Mouse (Mus musculus): ENCODE measurements around the gene Clcn2.
A peak's percentile ranks its signal among the peaks of the same experiment; 100 is the strongest.

Gene Clcn2

GRCm38 (mm10) chr16:20717181-20717977 lies at the start of gene Clcn2, which contains the start of gene Polr2h:
Gene Clcn2, minus strand, starts transcription at chr16:20717746.
Gene Polr2h, plus strand, starts transcription at chr16:20717665.
- DNase-seq (ENCODE audit: low spot score in 2 of 2): peak; percentile 98

GRCm38 (mm10) chr16:20765244-20765643 lies 47.7 kb upstream of the Clcn2 start:
- DNase-seq (ENCODE audit: low spot score in 2 of 2): peak in 1 of 2 experiments; percentile 18

- peak in 1 of 2 experiments; percentile 31 for DNase-seq (ENCODE audit: low spot score in 2 of 2)
Measured at GRCm38 (mm10) chr16:20761681-20762080, 44.1 kb upstream of the Clcn2 start.

GRCm38 (mm10) chr16:20757385-20757784 lies 39.8 kb upstream of the Clcn2 start:
- DNase-seq (ENCODE audit: low spot score in 2 of 2): no peak

- DNase-seq (ENCODE audit: low spot score in 2 of 2): no peak
Measured at GRCm38 (mm10) chr16:20756052-20756451, 38.5 kb upstream of the Clcn2 start.

GRCm38 (mm10) chr16:20750518-20750917 lies 33.0 kb upstream of the Clcn2 start:
- no peak for DNase-seq (ENCODE audit: low spot score in 2 of 2)

GRCm38 (mm10) chr16:20746641-20747040 lies 29.1 kb upstream of the Clcn2 start:
- DNase-seq (ENCODE audit: low spot score in 2 of 2): no peak

GRCm38 (mm10) chr16:20739845-20740244 lies 22.3 kb upstream of the Clcn2 start:
- no peak for DNase-seq (ENCODE audit: low spot score in 2 of 2)

- DNase-seq (ENCODE audit: low spot score in 2 of 2): no peak
Measured at GRCm38 (mm10) chr16:20736823-20737222, 19.3 kb upstream of the Clcn2 start.

GRCm38 (mm10) chr16:20736168-20736567 lies 18.6 kb upstream of the Clcn2 start:
- DNase-seq (ENCODE audit: low spot score in 2 of 2): no peak

- DNase-seq (ENCODE audit: low spot score in 2 of 2): no peak
Measured at GRCm38 (mm10) chr16:20735651-20736050, 18.1 kb upstream of the Clcn2 start.

- DNase-seq (ENCODE audit: low spot score in 2 of 2): no peak
Measured at GRCm38 (mm10) chr16:20733731-20734730, 16.5 kb upstream of the Clcn2 start, which contains the start of gene Thpo. Gene Thpo, minus strand, starts transcription at chr16:20734511.

- DNase-seq (ENCODE audit: low spot score in 2 of 2): no peak
Measured at GRCm38 (mm10) chr16:20732925-20733730, 15.6 kb upstream of the Clcn2 start, which contains the start of gene Chrd. Gene Chrd, plus strand, starts transcription at chr16:20733127.

GRCm38 (mm10) chr16:20732251-20732924 lies 14.8 kb upstream of the Clcn2 start:
- no peak for DNase-seq (ENCODE audit: low spot score in 2 of 2)

- no peak for DNase-seq (ENCODE audit: low spot score in 2 of 2)
Measured at GRCm38 (mm10) chr16:20731688-20732087, 14.1 kb upstream of the Clcn2 start.

- no peak for DNase-seq (ENCODE audit: low spot score in 2 of 2)
Measured at GRCm38 (mm10) chr16:20730293-20730711, 12.8 kb upstream of the Clcn2 start.

- no peak for DNase-seq (ENCODE audit: low spot score in 2 of 2)
Measured at GRCm38 (mm10) chr16:20726384-20726783, 8.8 kb upstream of the Clcn2 start.

GRCm38 (mm10) chr16:20725750-20726149 lies 8.2 kb upstream of the Clcn2 start:
- no peak for DNase-seq (ENCODE audit: low spot score in 2 of 2)

- no peak for DNase-seq (ENCODE audit: low spot score in 2 of 2)
Measured at GRCm38 (mm10) chr16:20725321-20725720, 7.8 kb upstream of the Clcn2 start.

GRCm38 (mm10) chr16:20724338-20724748 lies 6.8 kb upstream of the Clcn2 start:
- DNase-seq (ENCODE audit: low spot score in 2 of 2): no peak

GRCm38 (mm10) chr16:20723247-20723646 lies 5.7 kb upstream of the Clcn2 start:
- no peak for DNase-seq (ENCODE audit: low spot score in 2 of 2)

Measured in spleen, postnatal 36 days (tissue).